Mouse (Mus musculus): ENCODE data around the gene Maml1.
"Not testable (repeated sequence)": the region's sequence is repeated elsewhere in the genome, so short reads cannot be mapped to it uniquely, and the experiment has no call there.

The Maml1 gene

GRCm38 (mm10) chr11:50292190-50292855, at the start of gene Maml1:
TSS of gene Maml1 (minus strand) at chr11:50292311.
- in situ Hi-C loops (cut with MboI, MseI), result no loop called here

- in situ Hi-C loops (cut with MboI, MseI), result no loop called here
These were observed 44.8 kb upstream of the Maml1 start for GRCm38 (mm10) chr11:50336891-50337290.

GRCm38 (mm10) chr11:50336126-50336525, 44.0 kb upstream of the Maml1 start:
- in situ Hi-C loops (cut with MboI, MseI), result no loop called here

DNA sequence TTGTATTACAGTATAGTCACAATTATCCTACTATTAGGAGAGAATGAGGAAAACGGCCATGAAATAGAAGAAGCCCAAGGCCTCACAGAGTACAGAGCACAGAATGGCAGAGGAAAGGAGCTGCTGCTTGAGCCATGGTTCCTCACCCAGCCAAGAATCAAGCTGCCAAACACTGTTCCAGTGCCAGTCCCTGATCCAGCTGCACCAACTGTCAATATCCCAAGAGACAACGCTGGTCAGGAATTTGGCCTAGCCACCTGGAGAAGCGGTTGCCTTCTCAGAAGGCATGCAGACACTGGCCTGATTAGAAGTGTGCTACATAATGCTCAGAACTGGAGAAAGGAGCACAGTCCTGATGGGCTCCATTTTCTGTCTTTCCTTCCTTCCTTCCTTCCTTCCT, 41.1 kb upstream of the Maml1 start:
- in situ Hi-C loops (cut with MboI, MseI), result no loop called here

- in situ Hi-C loops (cut with MboI, MseI), result no loop called here
These were observed 37.3 kb upstream of the Maml1 start for GRCm38 (mm10) chr11:50329378-50329777.

GRCm38 (mm10) chr11:50328075-50328625, 36.0 kb upstream of the Maml1 start:
- in situ Hi-C loops (cut with MboI, MseI), result no loop called here

DNA sequence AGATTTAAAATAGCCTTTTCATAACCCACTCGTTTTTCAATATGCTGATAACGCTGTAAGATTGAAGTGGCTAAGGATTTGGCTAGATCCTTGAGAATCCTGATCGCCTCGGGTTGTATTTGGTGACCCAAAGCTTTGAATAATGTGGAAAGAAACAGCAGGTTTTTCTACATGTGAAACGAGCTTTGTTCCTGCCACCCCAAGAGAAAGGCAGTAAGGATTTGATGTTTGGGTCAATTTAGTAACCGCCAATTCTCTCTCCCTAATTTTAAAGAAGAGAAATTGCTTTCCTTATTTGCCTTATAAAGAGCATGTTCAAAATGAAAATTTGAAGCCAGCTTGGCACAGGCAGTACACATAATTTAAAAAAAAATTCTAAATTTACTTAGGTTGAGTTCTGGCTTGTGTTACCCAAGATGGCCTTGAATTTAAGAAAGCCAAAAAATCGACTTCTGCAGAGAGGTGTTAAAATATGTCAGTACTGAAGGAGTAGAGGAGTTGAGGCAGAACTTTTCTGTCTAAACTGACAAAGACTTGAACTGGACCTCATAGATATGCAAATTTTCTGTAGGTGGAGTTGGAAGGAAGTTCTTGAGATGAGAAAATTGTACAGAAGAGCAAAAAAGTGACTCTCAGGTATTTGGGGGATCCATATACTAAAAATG, 34.3 kb upstream of the Maml1 start:
- in situ Hi-C loops (cut with MboI, MseI), result no loop called here

GRCm38 (mm10) chr11:50325496-50326301, 33.6 kb upstream of the Maml1 start, which contains the start of gene Canx:
TSS of gene Canx (minus strand) at chr11:50325673.
- in situ Hi-C loops (cut with MboI, MseI), result no loop called here

- in situ Hi-C loops (cut with MboI, MseI), result no loop called here
These were observed 32.8 kb upstream of the Maml1 start for GRCm38 (mm10) chr11:50324751-50325471.

- in situ Hi-C loops (cut with MboI, MseI), result no loop called here
These were observed 31.7 kb upstream of the Maml1 start for GRCm38 (mm10) chr11:50323843-50324242.

DNA sequence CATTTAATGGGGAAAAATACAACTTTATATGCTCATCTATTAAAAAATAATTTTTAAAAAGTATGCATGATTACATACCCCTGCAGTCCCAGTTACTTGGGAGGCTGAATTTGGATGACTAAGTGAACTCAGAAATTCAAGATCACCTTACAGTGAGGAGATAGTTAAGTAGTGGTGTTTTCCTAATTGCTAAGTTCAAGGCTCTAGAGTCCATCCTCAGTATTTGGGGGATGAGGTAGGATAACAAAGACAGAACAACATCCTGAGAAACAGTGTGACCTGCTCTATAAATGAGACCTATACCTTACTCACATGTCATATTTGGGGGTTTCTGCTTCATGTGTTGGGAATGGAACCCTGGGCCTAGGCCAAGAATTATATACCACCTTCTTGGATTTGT, 30.2 kb upstream of the Maml1 start:
- in situ Hi-C loops (cut with MboI, MseI), result no loop called here

DNA sequence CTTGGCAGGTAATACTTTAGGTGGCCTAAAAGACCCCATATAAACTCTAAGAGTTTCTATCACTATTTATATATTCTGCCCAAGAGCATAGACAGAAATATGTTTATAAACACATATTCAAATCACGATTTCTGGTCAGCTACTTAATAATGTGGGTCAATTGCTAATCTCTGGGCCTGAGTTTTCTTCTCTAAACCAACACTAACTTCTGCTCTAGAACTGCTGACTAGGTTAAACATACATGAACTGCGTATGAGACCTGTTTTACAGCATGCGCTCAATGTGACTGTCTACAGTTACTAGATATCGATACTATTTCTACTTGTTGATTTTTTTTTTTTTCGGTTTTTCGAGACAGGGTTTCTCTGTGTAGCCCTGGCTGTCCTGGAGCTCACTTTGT, 29.1 kb upstream of the Maml1 start:
- in situ Hi-C loops (cut with MboI, MseI), result no loop called here

GRCm38 (mm10) chr11:50319343-50319742, 27.2 kb upstream of the Maml1 start:
- in situ Hi-C loops (cut with MboI, MseI), result not testable (repeated sequence)

DNA sequence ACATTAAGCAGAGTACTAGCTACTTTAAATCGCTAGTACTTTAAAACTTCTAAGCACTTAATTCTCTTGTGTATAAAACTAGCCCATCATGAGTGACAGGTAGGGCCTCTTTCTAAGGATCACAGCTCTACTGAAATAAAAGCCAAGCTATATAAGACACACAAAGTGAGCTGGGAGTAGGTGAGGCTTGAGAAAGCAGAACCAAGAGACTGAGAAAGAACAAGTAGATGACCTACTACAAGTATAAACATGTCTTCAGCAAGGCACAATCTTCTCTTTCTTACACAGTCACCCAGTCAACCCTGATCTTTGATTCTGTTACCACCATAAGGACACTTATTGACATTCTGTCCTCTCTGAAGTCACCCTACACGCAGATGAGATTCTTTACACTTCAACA, 20.7 kb upstream of the Maml1 start:
- in situ Hi-C loops (cut with MboI, MseI), result no loop called here

DNA sequence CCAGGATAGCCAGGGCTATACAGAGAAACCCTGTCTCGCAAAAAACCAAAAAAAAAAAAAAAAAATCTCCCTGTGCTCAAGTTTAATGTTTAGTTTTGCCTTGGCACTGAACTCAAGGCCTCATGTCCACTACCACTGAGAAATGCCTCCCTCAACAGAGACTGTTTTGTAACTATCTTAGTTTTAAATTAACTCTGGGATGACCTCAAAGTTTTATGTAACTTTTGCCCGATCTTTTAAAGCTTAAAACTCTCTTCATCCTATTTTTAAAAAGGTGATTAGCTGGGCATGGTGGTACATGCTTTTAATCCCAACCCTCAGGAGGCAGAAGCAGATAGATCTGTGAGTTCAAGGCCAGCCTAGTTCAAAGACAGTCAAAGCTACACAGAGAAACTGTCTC, 11.3 kb upstream of the Maml1 start:
- in situ Hi-C loops (cut with MboI, MseI), result no loop called here

GRCm38 (mm10) chr11:50291321-50292165, 568 bp downstream of the Maml1 start:
- in situ Hi-C loops (cut with MboI, MseI), result no loop called here

GRCm38 (mm10) chr11:50290486-50291225, 1.5 kb downstream of the Maml1 start:
- in situ Hi-C loops (cut with MboI, MseI), result no loop called here

DNA sequence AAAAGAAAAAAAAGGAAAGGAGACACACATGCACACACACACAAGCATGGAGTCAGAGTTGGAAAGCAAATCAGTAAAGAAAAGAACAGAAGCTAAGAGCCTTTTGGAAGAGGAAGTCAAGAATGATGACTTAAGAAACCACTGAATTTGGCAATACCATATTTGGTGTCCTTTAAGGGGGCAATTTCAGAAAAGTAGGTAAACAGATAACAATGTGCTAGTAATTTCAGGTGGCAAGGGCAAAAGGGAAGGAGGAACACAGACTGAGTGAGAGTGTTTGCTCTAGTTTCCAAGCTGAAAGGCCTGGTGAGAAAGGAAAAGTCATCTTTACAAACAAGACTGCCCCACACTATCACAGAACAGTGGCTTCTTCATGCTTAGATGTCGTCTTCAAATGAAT, 5.7 kb downstream of the Maml1 start:
- in situ Hi-C loops (cut with MboI, MseI), result no loop called here

DNA sequence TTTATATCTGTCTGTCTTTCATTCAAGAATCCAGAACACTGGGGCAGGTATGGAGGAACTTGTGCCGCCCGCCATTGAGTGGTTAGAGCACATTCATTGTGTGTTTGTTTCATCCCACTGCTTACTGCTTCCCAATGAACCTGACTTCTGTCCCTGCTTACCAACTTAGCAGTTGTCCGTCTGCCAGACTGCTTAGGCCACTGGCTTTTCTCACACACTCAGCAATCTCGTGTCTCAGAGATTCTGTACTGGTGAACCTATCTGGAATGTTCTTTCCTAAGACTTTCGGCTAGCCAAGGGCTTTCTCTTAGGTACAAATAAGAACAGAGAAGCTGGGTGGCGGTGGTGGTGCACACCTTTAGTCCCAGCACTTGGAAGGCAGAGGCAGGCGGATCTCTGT, 6.4 kb downstream of the Maml1 start:
- in situ Hi-C loops (cut with MboI, MseI), result no loop called here

DNA sequence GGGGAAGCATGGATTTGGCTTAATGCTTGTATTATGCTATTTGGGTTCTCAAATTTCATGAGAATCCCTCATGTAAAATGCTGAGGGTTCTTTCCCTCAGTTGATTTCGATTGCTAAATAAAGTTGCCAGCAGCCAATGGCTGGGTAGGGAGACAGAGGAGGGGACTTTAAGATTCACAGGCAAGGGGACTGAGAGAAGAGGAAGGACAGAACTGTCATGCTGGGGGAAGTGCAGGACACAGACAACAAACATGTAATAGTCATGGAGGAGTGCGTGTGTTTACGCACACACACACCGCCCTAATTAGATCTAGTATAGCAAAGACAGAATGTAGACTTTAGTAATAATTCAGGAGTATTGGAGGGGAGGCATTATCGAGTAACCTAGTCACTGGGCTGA, 6.8 kb downstream of the Maml1 start:
- in situ Hi-C loops (cut with MboI, MseI), result no loop called here
